Mouse (Mus musculus) lung, adult 18-20 months (tissue): ENCODE data around the gene Vmn1r114.
"Not testable (repeated sequence)": the region's sequence is repeated elsewhere in the genome, so short reads cannot be mapped to it uniquely, and the experiment has no call there.

Source experiments
- DNase-seq, 2 experiments: peaks; one replicate each; pipeline ENCODE4 v3.0.0; 2022; ENCODE audit warnings: mixed read lengths in 2 of 2

Vmn1r114 gene

DNA sequence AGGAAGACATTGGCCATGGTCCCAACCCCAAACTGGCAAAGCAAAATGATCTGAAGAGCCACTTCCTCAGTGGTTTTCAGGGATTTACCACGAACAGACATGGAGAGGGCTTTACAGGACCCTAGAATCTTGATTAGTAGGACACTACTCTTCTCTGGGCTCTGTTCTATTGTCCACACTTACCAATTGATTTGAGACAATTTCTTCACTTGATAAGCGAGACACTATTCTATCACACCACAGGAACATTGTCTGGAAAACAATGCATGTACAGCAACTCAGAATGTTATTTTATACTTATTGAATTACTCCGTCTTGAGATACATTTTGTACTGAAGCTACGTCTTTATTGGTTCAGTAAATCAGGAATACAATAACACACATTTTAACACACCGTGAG lies at the start of gene Vmn1r114:
TSS of gene Vmn1r114 (minus strand) at position 101 of the 400 bp plus-strand sequence.
- not testable (repeated sequence) for DNase-seq

DNA sequence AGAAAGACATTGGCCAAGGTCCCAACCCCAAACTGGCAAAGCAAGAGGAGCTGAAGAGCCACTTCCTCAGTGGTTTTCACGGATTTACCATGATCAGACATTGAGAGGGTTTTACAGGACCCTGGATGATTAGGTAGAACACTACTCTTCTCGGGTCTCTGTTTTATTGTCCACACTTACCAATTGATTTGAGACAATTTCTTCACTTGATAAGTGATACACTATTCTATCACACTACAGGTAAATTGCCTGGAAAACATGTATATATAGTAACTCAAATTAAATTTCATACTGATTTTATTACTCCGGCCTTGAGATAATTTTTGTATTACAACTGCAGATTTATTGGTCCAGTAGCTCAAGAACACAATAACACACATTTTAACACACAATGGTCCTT lies 32.9 kb upstream of the Vmn1r114 start, which contains the start of gene Vmn1r115:
TSS of gene Vmn1r115 (minus strand) at position 101 of the 400 bp plus-strand sequence.
- DNase-seq: not testable (repeated sequence)

DNA sequence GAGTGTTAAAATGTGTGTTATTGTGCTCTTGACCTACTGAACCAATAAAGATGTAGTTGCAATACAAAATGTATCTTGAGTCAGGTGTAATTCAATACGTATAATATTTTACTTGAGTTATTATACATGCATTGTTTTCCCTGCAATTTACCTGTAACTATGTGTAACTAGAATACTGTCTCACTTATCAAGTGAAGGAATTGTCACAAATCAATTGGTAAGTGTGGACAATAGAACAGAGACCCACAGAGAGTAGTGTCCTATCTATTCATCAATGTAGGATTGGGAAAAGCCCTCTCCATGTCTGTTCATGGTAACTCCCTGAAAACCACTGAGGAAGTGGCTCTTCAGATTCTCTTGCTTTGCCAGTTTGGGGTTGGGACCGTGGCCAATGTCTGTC lies 25.0 kb downstream of the Vmn1r114 start, which contains the start of gene Vmn1r113:
TSS of gene Vmn1r113 (plus strand) at position 301 of the 400 bp plus-strand sequence.
- not testable (repeated sequence) for DNase-seq

DNA sequence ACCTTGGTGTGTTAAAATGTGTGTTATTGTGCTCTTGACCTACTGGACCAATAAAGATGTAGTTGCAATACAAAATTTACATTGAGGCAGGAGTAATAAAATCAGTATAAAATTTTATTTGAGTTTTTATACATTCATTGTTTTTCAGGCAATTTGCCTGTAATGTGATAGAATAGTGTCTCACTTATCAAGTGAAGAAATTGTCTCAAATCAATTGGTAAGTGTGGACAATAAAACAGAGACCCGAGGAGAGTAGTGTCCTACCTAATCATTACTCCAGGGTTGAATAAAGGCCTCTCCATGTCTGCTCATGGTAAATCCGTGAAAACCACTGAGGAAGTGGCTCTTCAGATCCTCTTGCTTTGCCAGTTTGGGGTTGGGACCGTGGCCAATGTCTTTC lies 41.1 kb downstream of the Vmn1r114 start, which contains the start of gene Vmn1r112:
TSS of gene Vmn1r112 (plus strand) at position 301 of the 400 bp plus-strand sequence.
- DNase-seq: not testable (repeated sequence)
